ENCODE assay signal across 8 mouse cellular contexts in genomic region chr8:94601607-94602385, GRCm38 (mm10). TPM values are rescaled to one million over a fixed set of nuclear protein-coding genes. Genes with fewer than 3 reads are reported as not detected.
DNase-seq lines count a peak whose midpoint lies in the region; ATAC-seq lines count a peak whose summit lies in the region.

Gene Rspry1, plus strand, starts transcription at chr8:94601937.
Gene Fam192a, minus strand, starts transcription at chr8:94601997.

- no peaks in the 10 kb centered on the region for H3K36me3 ChIP-seq in heart, embryonic 14.5 days (ENCODE audit: control insufficient read depth, insufficient read depth, low read length)
- H3K36me3 ChIP-seq in liver, embryonic 13.5 days: no peaks in the 10 kb centered on the region
- no peaks in the 10 kb centered on the region for H3K36me3 ChIP-seq in stomach, embryonic 16.5 days (ENCODE audit: control insufficient read depth, insufficient read depth, low read length)

- peak within 1 kb of the TSS; percentile 91 to 100 for H3K4me3 ChIP-seq in heart, embryonic 14.5 days (ENCODE audit: control insufficient read depth in 1 of 2, insufficient read depth in 1 of 2, low read depth in 1 of 2, low read length in 2 of 2)
- H3K4me3 ChIP-seq in liver, embryonic 13.5 days (replicated peaks): peak within 1 kb of the TSS; percentile 87
- peak within 1 kb of the TSS; percentile 98 for H3K4me3 ChIP-seq in stomach, embryonic 16.5 days (replicated peaks; ENCODE audit: low read length)

- H3K9ac ChIP-seq in heart, embryonic 14.5 days (ENCODE audit: low read length): peak within 1 kb of the TSS; percentile 96
- peak within 1 kb of the TSS; percentile 95 for H3K9ac ChIP-seq in liver, embryonic 13.5 days
- H3K9ac ChIP-seq in stomach, embryonic 16.5 days (ENCODE audit: low read length): peak within 1 kb of the TSS; percentile 98

- DNase-seq in c-Kit-negative CD71-positive TER-119-positive erythroid progenitor cells, embryonic 14.5 days (ENCODE audit: low read depth, low spot score): peak; percentile 99
- DNase-seq in fibroblast of lung, adult 2 months (ENCODE audit: low read depth): peak; percentile 100
- peak; percentile 100 for DNase-seq in kidney, postnatal 14 days
- DNase-seq in liver, embryonic 13.5 days: peak; percentile 100
- peak; percentile 99 for DNase-seq in neural tube, embryonic 10.5 days (ENCODE audit: extremely low spot score, low spot score)

- ATAC-seq in CD4-positive, CD25-positive, alpha-beta regulatory T cell, adult 4 months: peak; percentile 95
- peak; percentile 99 for ATAC-seq in heart, embryonic 14.5 days (ENCODE audit: insufficient number of reproducible peaks, insufficient read depth, low FRiP score, low read depth)
- ATAC-seq in liver, embryonic 13.5 days (ENCODE audit: low read depth): peak; percentile 98
- peak; percentile 100 for ATAC-seq in stomach, embryonic 16.5 days (ENCODE audit: insufficient read depth, low FRiP score)

- under 1% methylated on average over 50 of the region's 55 CpGs for WGBS in heart, embryonic 14.5 days
- under 1% methylated on average over 55 of the region's 55 CpGs for WGBS in liver, embryonic 13.5 days (ENCODE audit: insufficient replicate concordance)
- WGBS in stomach, embryonic 16.5 days: under 1% methylated on average over 54 of the region's 55 CpGs

- peak within 1 kb of the TSS; percentile 94 for H3K4me2 ChIP-seq in heart, embryonic 14.5 days (ENCODE audit: low read length)
- H3K4me2 ChIP-seq in liver, embryonic 13.5 days: peak within 1 kb of the TSS; percentile 91
- H3K4me2 ChIP-seq in stomach, embryonic 16.5 days (ENCODE audit: low read depth, low read length): peak within 1 kb of the TSS; percentile 97

- no peaks in the 10 kb centered on the region for H3K27me3 ChIP-seq in heart, embryonic 14.5 days (ENCODE audit: control insufficient read depth, insufficient read depth, low read length)
- no peaks in the 10 kb centered on the region for H3K27me3 ChIP-seq in liver, embryonic 13.5 days
- H3K27me3 ChIP-seq in stomach, embryonic 16.5 days (ENCODE audit: control insufficient read depth, insufficient read depth, low read length): no peaks in the 10 kb centered on the region

- H3K9me3 ChIP-seq in heart, embryonic 14.5 days (ENCODE audit: control insufficient read depth, low read length): no peaks in the 10 kb centered on the region
- no peaks in the 10 kb centered on the region for H3K9me3 ChIP-seq in liver, embryonic 13.5 days (replicated peaks)
- no peaks in the 10 kb centered on the region for H3K9me3 ChIP-seq in stomach, embryonic 16.5 days (replicated peaks; ENCODE audit: control insufficient read depth, low read length)

- H3K27ac ChIP-seq in heart, embryonic 14.5 days (replicated peaks in 1 of 2; ENCODE audit: control insufficient read depth in 1 of 2, insufficient read depth in 1 of 2, low read depth in 2 of 2, low read length in 2 of 2): peak within 1 kb of the TSS; percentile 93
- H3K27ac ChIP-seq in liver, embryonic 13.5 days: peak within 1 kb of the TSS; percentile 81
- H3K27ac ChIP-seq in stomach, embryonic 16.5 days (ENCODE audit: low read length): peak within 1 kb of the TSS; percentile 93

- H3K4me1 ChIP-seq in heart, embryonic 14.5 days (ENCODE audit: control insufficient read depth in 2 of 2, insufficient read depth in 2 of 2, low read length in 2 of 2): peaks cover 0 to 17% of the 10 kb centered on the region in 2 experiments; a peak in 3 of 4 replicates
- H3K4me1 ChIP-seq in liver, embryonic 13.5 days (replicated peaks): peaks cover 41% of the 10 kb centered on the region
- peaks cover 12% of the 10 kb centered on the region for H3K4me1 ChIP-seq in stomach, embryonic 16.5 days (ENCODE audit: control insufficient read depth, insufficient read depth, low read length)

RNA-seq across cellular contexts. Expression of gene Rspry1, which starts in this region (rescaled TPM):
- 10 to 100 TPM; 25.3 to 29.6 TPM for polyA plus RNA-seq in CD4-positive, CD25-positive, alpha-beta regulatory T cell, adult 4 months (2017; shearing (Covaris generic))
- polyA plus RNA-seq in heart, embryonic 14.5 days (2014; fragmentation: Nextera tagmentation; extraction: Ambion mirVana): 20.1 and 22.6 TPM in 2 replicates
- polyA plus RNA-seq in liver, embryonic 13.5 days (2015; fragmentation: Nextera tagmentation; extraction: Ambion mirVana): 18.1 and 20.3 TPM in 2 replicates
- polyA plus RNA-seq in stomach, embryonic 16.5 days (2015; fragmentation: Nextera tagmentation; extraction: Ambion mirVana): 33.3 and 34.0 TPM in 2 replicates

RNA-seq across cellular contexts. Expression of gene Fam192a, which starts in this region (rescaled TPM):
- polyA plus RNA-seq in CD4-positive, CD25-positive, alpha-beta regulatory T cell, adult 4 months (2017; shearing (Covaris generic)): 10 to 100 TPM; 80.6 to 84.1 TPM
- 32.5 and 38.6 TPM in 2 replicates for polyA plus RNA-seq in heart, embryonic 14.5 days (2014; fragmentation: Nextera tagmentation; extraction: Ambion mirVana)
- 36.8 and 47.6 TPM in 2 replicates for polyA plus RNA-seq in liver, embryonic 13.5 days (2015; fragmentation: Nextera tagmentation; extraction: Ambion mirVana)
- polyA plus RNA-seq in stomach, embryonic 16.5 days (2015; fragmentation: Nextera tagmentation; extraction: Ambion mirVana): 58.4 and 58.6 TPM in 2 replicates

Comparison
In these comparisons a context has a peak if more than half of its experiments do, and no peak if none do; other contexts are left out.
1. Peak in every context shown above with its lines: DNase-seq, ATAC-seq, H3K4me3 ChIP-seq and H3K27ac ChIP-seq.